Mouse (Mus musculus) cortical plate, adult 2 months (tissue): Measurements from ENCODE around the gene Khk.

Source experiments
- CTCF ChIP-seq: fragments of 200-500 bp; IDR thresholded peaks from 2 replicates; pipeline ENCODE4 v1.5.1; 2011; ENCODE audit warnings: mild to moderate bottlenecking, control low read depth, low read length; ENCODE audit not compliant: insufficient read depth; ENCODE audit errors: extremely low read depth
- POLR2A ChIP-seq: fragments of 200-500 bp; IDR thresholded peaks from 2 replicates; pipeline ENCODE4 v1.6.1; 2011; ENCODE audit warnings: mild to moderate bottlenecking, low read length, control low read depth; ENCODE audit not compliant: insufficient read depth; ENCODE audit errors: extremely low read depth

GRCm38 (mm10) chr5:30915456-30915855 lies 5.8 kb upstream of the Khk start:
- TF ChIP-seq POLR2A (no peak), CTCF (no peak)
